In the genomic region with DNA sequence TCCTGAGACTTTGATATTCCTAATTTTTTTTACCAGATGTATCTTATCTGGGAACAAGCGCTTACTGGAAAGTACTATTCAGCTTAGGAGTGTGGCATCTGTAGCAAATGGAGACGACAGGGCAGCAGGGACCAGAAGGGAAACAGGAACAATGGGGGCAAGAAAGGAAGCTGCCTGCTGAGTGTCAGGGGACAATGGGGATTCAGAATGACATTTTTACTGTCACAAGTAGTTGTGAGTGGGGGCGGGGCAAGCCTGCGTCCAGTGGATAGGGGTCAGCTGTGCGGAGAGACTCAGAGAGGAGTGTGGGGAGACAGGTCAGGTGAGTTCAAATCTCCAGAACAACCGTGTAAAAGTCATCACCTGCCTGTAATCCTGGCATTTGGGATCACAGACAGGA, we compare ENCODE assay signal across 12 mouse cellular contexts. TPM values are rescaled to one million over a fixed set of nuclear protein-coding genes. Genes with fewer than 3 reads are reported as not detected.
DNase-seq lines count a peak whose midpoint lies in the region; ATAC-seq and TF ChIP-seq lines count a peak whose summit lies in the region.
"Had no signal": no experiment of that assay in that cellular context is flagged by ENCODE, and none has a peak within 500 bp of the region (broad histone marks: within the 10 kb centered on the region; RNA-seq: fewer than 3 reads in every experiment).

No protein-coding gene starts in this region.

- H3K9me3 ChIP-seq in hindbrain, embryonic 10.5 days = no peaks in the 10 kb centered on the region
- H3K9me3 ChIP-seq in hindbrain, embryonic 14.5 days (ENCODE audit: control insufficient read depth, low read length) = no peaks in the 10 kb centered on the region
- no peaks in the 10 kb centered on the region for H3K9me3 ChIP-seq in lung, postnatal 0 days (ENCODE audit: low read length)
- H3K9me3 ChIP-seq in embryonic facial prominence, embryonic 10.5 days = no peaks in the 10 kb centered on the region
- no peaks in the 10 kb centered on the region for H3K9me3 ChIP-seq in forebrain, embryonic 14.5 days (replicated peaks; ENCODE audit: control insufficient read depth, low read length)
- H3K9me3 ChIP-seq: hindbrain, embryonic 12.5 days; liver, embryonic 13.5 days; stomach, embryonic 15.5 days had no signal

- DNase-seq in hindbrain, embryonic 10.5 days (ENCODE audit: low spot score) = peak; percentile 56
- DNase-seq in hindbrain, embryonic 14.5 days (ENCODE audit: low spot score) = no peak
- peak; percentile 22 for DNase-seq in lung, postnatal 0 days (ENCODE audit: low spot score)
- no peak for DNase-seq in lung, postnatal 36 days
- peak; percentile 25 for DNase-seq in embryonic facial prominence, embryonic 10.5 days (ENCODE audit: low spot score)
- peak; percentile 54 for DNase-seq in mesoderm, embryonic 11.5 days (ENCODE audit: low read depth, low spot score)
- no peak for DNase-seq in forebrain, embryonic 14.5 days (ENCODE audit: low spot score)
- DNase-seq in natural killer cell, adult 2 months (ENCODE audit: low spot score in 2 of 2) = no peak
- DNase-seq: liver, embryonic 13.5 days had no signal

- WGBS in hindbrain, embryonic 10.5 days = 11% methylated on average over 6 of the region's 6 CpGs
- WGBS in hindbrain, embryonic 14.5 days = 6% methylated on average over 6 of the region's 6 CpGs
- WGBS in lung, postnatal 0 days = 23% methylated on average over 6 of the region's 6 CpGs
- WGBS in embryonic facial prominence, embryonic 10.5 days = 22% methylated on average over 6 of the region's 6 CpGs
- WGBS in forebrain, embryonic 14.5 days = 30% methylated on average over 6 of the region's 6 CpGs

- no peak for ATAC-seq in hindbrain, embryonic 14.5 days (ENCODE audit: low FRiP score)
- no peak; the same call in 1 of the 2 replicates for ATAC-seq in lung, postnatal 0 days
- no peak for ATAC-seq in forebrain, embryonic 14.5 days

- no peaks in the 10 kb centered on the region for H3K27me3 ChIP-seq in hindbrain, embryonic 10.5 days (ENCODE audit: insufficient read depth, poor library complexity, severe bottlenecking)
- H3K27me3 ChIP-seq in hindbrain, embryonic 14.5 days (ENCODE audit: control insufficient read depth, insufficient read depth, low read length) = no peaks in the 10 kb centered on the region
- H3K27me3 ChIP-seq in lung, postnatal 0 days (replicated peaks; ENCODE audit: insufficient read depth, low read length) = no peaks in the 10 kb centered on the region
- no peaks in the 10 kb centered on the region for H3K27me3 ChIP-seq in embryonic facial prominence, embryonic 10.5 days (replicated peaks; ENCODE audit: low read depth, poor library complexity, severe bottlenecking)
- no peaks in the 10 kb centered on the region for H3K27me3 ChIP-seq in forebrain, embryonic 14.5 days (replicated peaks; ENCODE audit: control insufficient read depth, insufficient read depth, low read length)
- H3K27me3 ChIP-seq: CH12.LX; hindbrain, embryonic 12.5 days; liver, embryonic 13.5 days; stomach, embryonic 15.5 days had no signal

- no peak for TF ChIP-seq EP300 in lung, postnatal 0 days (IDR thresholded peaks at IDR 0.05)

- peak overlapping the region; percentile 53 for H3K27ac ChIP-seq in hindbrain, embryonic 10.5 days
- H3K27ac ChIP-seq in hindbrain, embryonic 14.5 days = no peak overlapping the region
- no peak overlapping the region for H3K27ac ChIP-seq in lung, postnatal 0 days (ENCODE audit: low read length)
- H3K27ac ChIP-seq in embryonic facial prominence, embryonic 10.5 days (replicated peaks) = peak overlapping the region; percentile 59
- no peak overlapping the region for H3K27ac ChIP-seq in forebrain, embryonic 14.5 days (ENCODE audit: low read depth, low read length)
- H3K27ac ChIP-seq: hindbrain, embryonic 12.5 days; liver, embryonic 13.5 days; stomach, embryonic 15.5 days had no signal

- H3K4me1 ChIP-seq in hindbrain, embryonic 10.5 days (replicated peaks) = peaks cover 24% of the 10 kb centered on the region
- H3K4me1 ChIP-seq in hindbrain, embryonic 14.5 days (replicated peaks; ENCODE audit: control insufficient read depth, insufficient read depth, low read length) = peaks cover 5% of the 10 kb centered on the region; the same call in 1 of the 2 replicates
- H3K4me1 ChIP-seq in lung, postnatal 0 days (ENCODE audit: insufficient read depth, low read depth, low read length) = no peaks in the 10 kb centered on the region; the same call in 1 of the 2 replicates
- H3K4me1 ChIP-seq in embryonic facial prominence, embryonic 10.5 days = peaks cover 37% of the 10 kb centered on the region
- no peaks in the 10 kb centered on the region for H3K4me1 ChIP-seq in forebrain, embryonic 14.5 days (ENCODE audit: control insufficient read depth, insufficient read depth, low read length)
- H3K4me1 ChIP-seq: stomach, embryonic 15.5 days had no signal

- H3K9ac ChIP-seq in hindbrain, embryonic 14.5 days = no peak overlapping the region
- no peak overlapping the region for H3K9ac ChIP-seq in lung, postnatal 0 days (replicated peaks; ENCODE audit: low read depth)
- no peak overlapping the region for H3K9ac ChIP-seq in forebrain, embryonic 14.5 days (ENCODE audit: low read length)
- H3K9ac ChIP-seq: hindbrain, embryonic 12.5 days; liver, embryonic 13.5 days; stomach, embryonic 15.5 days had no signal

- no peak overlapping the region for H3K4me2 ChIP-seq in hindbrain, embryonic 14.5 days (replicated peaks)
- H3K4me2 ChIP-seq in lung, postnatal 0 days (replicated peaks; ENCODE audit: low read depth, low read length) = no peak overlapping the region
- H3K4me2 ChIP-seq in forebrain, embryonic 14.5 days (ENCODE audit: low read length) = no peak overlapping the region
- H3K4me2 ChIP-seq: hindbrain, embryonic 12.5 days; liver, embryonic 13.5 days; stomach, embryonic 15.5 days had no signal

- TF ChIP-seq CTCF in lung, postnatal 0 days (IDR thresholded peaks at IDR 0.05) = no peak

- H3K4me3 ChIP-seq in hindbrain, embryonic 10.5 days = no peak overlapping the region
- H3K4me3 ChIP-seq in hindbrain, embryonic 14.5 days (replicated peaks; ENCODE audit: low read length) = no peak overlapping the region
- no peak overlapping the region for H3K4me3 ChIP-seq in lung, postnatal 0 days (ENCODE audit: low read depth, low read length)
- no peak overlapping the region for H3K4me3 ChIP-seq in embryonic facial prominence, embryonic 10.5 days
- no peak overlapping the region for H3K4me3 ChIP-seq in forebrain, embryonic 14.5 days (ENCODE audit: low read depth, low read length)
- H3K4me3 ChIP-seq: hindbrain, embryonic 12.5 days; liver, embryonic 13.5 days; stomach, embryonic 15.5 days had no signal

- no peaks in the 10 kb centered on the region for H3K36me3 ChIP-seq in hindbrain, embryonic 10.5 days
- H3K36me3 ChIP-seq in hindbrain, embryonic 14.5 days (replicated peaks; ENCODE audit: control insufficient read depth, insufficient read depth) = no peaks in the 10 kb centered on the region
- H3K36me3 ChIP-seq in lung, postnatal 0 days (ENCODE audit: insufficient read depth, low read length) = no peaks in the 10 kb centered on the region
- H3K36me3 ChIP-seq in embryonic facial prominence, embryonic 10.5 days (replicated peaks) = no peaks in the 10 kb centered on the region
- H3K36me3 ChIP-seq in forebrain, embryonic 14.5 days (ENCODE audit: control insufficient read depth, insufficient read depth, low read length) = no peaks in the 10 kb centered on the region
- H3K36me3 ChIP-seq: hindbrain, embryonic 12.5 days; liver, embryonic 13.5 days; stomach, embryonic 15.5 days had no signal

RNA-seq across cellular contexts. Expression of gene Tbl1xr1, which starts 52.3 kb away (rescaled TPM):
- polyA plus RNA-seq in hindbrain, embryonic 10.5 days (2016; fragmentation: Nextera tagmentation; extraction: Ambion mirVana) = 19.7 and 26.5 TPM in 2 replicates
- 23.1 and 23.9 TPM in 2 replicates for polyA plus RNA-seq in hindbrain, embryonic 14.5 days (2014; fragmentation: Nextera tagmentation; extraction: Ambion mirVana)
- 9.6 and 16.2 TPM in 2 replicates for polyA plus RNA-seq in lung, postnatal 0 days (2015; fragmentation: Nextera tagmentation; extraction: Ambion mirVana)
- 23.0 and 25.7 TPM in 2 replicates for polyA plus RNA-seq in embryonic facial prominence, embryonic 10.5 days (2016; fragmentation: Nextera tagmentation; extraction: Ambion mirVana)
- 14.4 and 20.2 TPM in 2 replicates for polyA plus RNA-seq in forebrain, embryonic 14.5 days (2014; fragmentation: Nextera tagmentation; extraction: Ambion mirVana)

Comparison
In these comparisons a context has a peak if more than half of its experiments do, and no peak if none do; other contexts are left out.
1. DNase-seq: peak in hindbrain, embryonic 10.5 days (single experiment), lung, postnatal 0 days (single experiment), embryonic facial prominence, embryonic 10.5 days (single experiment) and mesoderm, embryonic 11.5 days (single experiment); none in hindbrain, embryonic 14.5 days (single experiment), lung, postnatal 36 days (single experiment), forebrain, embryonic 14.5 days (single experiment) and natural killer cell, adult 2 months (0 of 2).
2. H3K27ac ChIP-seq: peak in hindbrain, embryonic 10.5 days (single experiment) and embryonic facial prominence, embryonic 10.5 days (single experiment); none in hindbrain, embryonic 14.5 days (single experiment), lung, postnatal 0 days (single experiment) and forebrain, embryonic 14.5 days (single experiment).